ENCODE assay signal across 18 mouse cellular contexts in the genomic region with DNA sequence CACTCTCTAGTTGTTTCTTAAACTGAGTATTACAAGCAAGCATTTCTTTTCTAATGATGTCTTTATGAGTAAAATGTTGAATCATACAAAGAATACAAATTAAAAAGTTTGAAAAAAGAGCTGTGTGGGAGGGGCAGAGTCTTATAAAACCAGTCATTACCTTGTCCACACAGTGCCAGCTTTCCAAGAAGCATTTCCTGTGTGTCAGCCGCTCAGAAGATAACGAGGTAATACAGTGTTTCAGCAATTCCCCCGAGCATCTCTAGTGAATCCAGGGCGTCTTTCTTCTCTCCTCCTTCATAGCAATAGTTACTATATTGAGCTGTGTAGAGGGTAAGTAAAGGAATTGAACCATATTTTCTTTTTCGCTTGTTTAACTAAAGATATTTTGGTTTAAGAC. TPM values are rescaled to one million over a fixed set of nuclear protein-coding genes. Genes with fewer than 3 reads are reported as not detected.
"Had no signal": no experiment of that assay in that cellular context is flagged by ENCODE, and none has a peak within 500 bp of the region (broad histone marks: within the 10 kb centered on the region; RNA-seq: fewer than 3 reads in every experiment).

Serpinb2 (plus strand) TSS at position 172 of the 400 bp plus-strand sequence.

- H3K36me3 ChIP-seq: kidney, embryonic 15.5 days; liver, embryonic 12.5 days; midbrain, embryonic 12.5 days; neural tube, embryonic 15.5 days; stomach, embryonic 15.5 days had no signal

- H3K27me3 ChIP-seq: kidney, embryonic 15.5 days; liver, embryonic 12.5 days; midbrain, embryonic 12.5 days; neural tube, embryonic 15.5 days; stomach, embryonic 15.5 days had no signal

- H3K4me1 ChIP-seq: kidney, embryonic 15.5 days; liver, embryonic 12.5 days; midbrain, embryonic 12.5 days; neural tube, embryonic 15.5 days; stomach, embryonic 15.5 days had no signal

- H3K4me2 ChIP-seq: kidney, embryonic 15.5 days; liver, embryonic 12.5 days; lung, embryonic 14.5 days; midbrain, embryonic 12.5 days; neural tube, embryonic 15.5 days; stomach, embryonic 15.5 days had no signal

- H3K27ac ChIP-seq: kidney, embryonic 15.5 days; liver, embryonic 12.5 days; midbrain, embryonic 12.5 days; neural tube, embryonic 15.5 days; stomach, embryonic 15.5 days had no signal

- H3K9ac ChIP-seq: kidney, embryonic 15.5 days; liver, embryonic 12.5 days; lung, embryonic 14.5 days; midbrain, embryonic 12.5 days; neural tube, embryonic 15.5 days; stomach, embryonic 15.5 days had no signal

- H3K4me3 ChIP-seq: kidney, embryonic 15.5 days; liver, embryonic 12.5 days; midbrain, embryonic 12.5 days; neural tube, embryonic 15.5 days; stomach, embryonic 15.5 days had no signal

- ATAC-seq: liver, embryonic 12.5 days; midbrain, embryonic 16.5 days had no signal

- DNase-seq: kidney, postnatal 14 days; left cerebral cortex, postnatal 4 days; lung, embryonic 14.5 days; lung, postnatal 10 days; lung, postnatal 4 days; retina, postnatal 1 day; right cerebral cortex, postnatal 4 days; thymus, postnatal 36 days had no signal

- H3K9me3 ChIP-seq: kidney, embryonic 15.5 days; liver, embryonic 12.5 days; midbrain, embryonic 12.5 days; neural tube, embryonic 15.5 days; stomach, embryonic 15.5 days had no signal

RNA-seq across cellular contexts. Expression of gene Serpinb2, which starts in this region (rescaled TPM):
- total RNA-seq: layer of hippocampus, adult 8-10 months; layer of hippocampus, postnatal 14 days; left cerebral cortex, postnatal 10 days; left cerebral cortex, postnatal 4 days; megakaryocyte-erythroid progenitor cell, adult 5-6 weeks had no signal
- polyA plus RNA-seq: midbrain, embryonic 12.5 days; midbrain, embryonic 16.5 days; neural tube, embryonic 15.5 days had no signal
